Mouse (Mus musculus): ENCODE results near the gene Aox3.
A peak's percentile ranks its signal among the peaks of the same experiment; 100 is the strongest.

The Aox3 gene

DNA sequence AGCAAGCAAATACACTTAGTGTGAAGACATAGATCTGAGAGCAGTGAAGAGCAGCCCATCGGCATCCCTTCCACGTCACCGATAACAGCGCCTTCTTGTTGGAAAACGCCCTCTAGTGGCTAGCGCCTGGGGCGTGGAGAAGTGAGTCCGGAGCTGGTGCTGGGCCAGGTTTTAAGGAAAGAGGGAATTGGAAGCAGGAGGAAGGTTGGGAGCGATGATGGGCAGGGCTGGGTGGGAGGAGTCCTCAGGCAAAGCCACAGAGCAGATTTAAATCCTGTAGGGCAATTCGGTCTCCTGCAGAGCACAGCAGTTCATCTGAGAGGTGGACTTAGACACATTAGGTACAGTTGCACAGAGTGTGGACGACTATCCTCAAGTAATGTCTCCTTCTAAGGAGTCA, at the start of gene Aox3:
TSS of gene Aox3 (plus strand) at position 251 of the 400 bp plus-strand sequence.
- peak; percentile 56 for DNase-seq (ENCODE audit: low read depth, low spot score)

DNA sequence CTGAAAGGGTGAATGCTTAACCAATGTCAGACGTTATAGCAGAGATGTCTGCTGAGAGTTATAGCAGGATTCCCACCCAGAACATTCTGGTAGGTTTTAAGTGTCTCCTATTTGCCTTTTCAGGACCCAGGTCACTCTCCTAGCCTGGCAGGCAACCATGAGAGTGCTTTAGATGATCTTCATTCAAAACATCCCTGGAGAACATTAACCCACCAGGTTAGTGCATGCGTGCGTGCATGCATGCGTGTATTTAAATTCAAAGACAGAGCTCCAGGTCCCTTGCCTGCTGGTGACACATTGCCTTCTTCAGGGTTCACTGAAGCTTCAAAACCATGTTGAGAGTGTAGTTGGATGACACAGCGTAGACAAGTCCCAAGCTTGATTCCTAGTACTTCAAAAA, 47.8 kb upstream of the Aox3 start:
- DNase-seq (ENCODE audit: low read depth, low spot score), result no peak

DNA sequence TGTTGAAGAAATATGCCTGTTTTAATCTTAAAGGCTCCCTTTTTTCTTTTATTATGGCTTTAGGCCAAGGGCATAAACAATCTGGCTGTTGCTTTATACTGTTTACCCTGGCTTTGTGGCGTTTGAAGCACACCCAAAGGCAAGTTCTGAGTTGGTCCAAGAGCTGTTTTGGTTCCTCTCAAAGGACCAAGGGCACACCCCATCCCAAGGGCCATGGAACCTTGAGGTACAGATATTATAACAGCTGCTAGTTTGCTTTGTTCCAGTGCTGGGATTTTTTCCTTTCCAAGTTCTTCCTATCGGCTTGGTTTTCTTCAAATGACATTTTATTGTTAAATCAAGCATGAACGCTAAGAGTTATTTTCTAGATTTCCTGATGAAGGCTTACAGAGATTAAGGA, 47.3 kb upstream of the Aox3 start:
- DNase-seq (ENCODE audit: low read depth, low spot score), result no peak

DNA sequence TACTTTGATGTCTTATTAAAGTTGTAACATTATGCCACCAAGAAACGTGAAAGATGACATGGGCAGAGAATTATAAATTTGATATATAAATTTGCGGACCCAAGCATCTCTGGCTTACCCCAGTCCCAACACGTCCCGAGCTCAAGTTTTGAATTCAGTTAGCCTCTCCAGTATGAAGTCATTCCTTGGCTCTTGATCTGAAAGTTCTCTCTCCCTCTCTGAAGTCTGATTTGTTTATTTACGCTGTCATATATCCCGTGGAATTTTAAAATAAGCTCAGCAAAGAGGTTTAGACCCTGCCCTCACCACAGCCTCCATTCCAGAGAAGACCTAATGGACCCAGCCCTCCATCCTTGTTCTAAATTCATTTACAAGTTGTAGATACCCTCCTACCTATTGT, 43.7 kb upstream of the Aox3 start:
- no peak for DNase-seq (ENCODE audit: low read depth, low spot score)

DNA sequence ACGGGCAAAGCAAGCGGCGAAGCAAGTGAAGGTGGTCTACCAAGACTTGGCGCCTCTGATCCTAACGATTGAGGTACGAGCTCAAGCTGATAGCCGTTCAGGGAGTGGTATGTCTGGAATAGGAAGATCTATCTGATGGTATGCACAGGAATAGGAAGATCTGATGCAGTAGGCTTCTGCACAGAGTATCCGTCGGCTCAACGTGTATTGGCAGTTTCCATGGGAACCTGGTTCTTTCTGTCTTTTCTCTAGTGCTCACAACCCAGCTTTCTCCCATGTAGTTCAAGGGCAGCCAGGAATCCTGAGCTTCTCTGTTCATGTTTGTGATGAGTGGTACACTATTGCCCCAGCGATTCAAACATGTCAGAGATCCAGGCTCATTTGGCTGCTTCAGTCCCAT, 42.8 kb upstream of the Aox3 start:
- DNase-seq (ENCODE audit: low read depth, low spot score), result no peak

DNA sequence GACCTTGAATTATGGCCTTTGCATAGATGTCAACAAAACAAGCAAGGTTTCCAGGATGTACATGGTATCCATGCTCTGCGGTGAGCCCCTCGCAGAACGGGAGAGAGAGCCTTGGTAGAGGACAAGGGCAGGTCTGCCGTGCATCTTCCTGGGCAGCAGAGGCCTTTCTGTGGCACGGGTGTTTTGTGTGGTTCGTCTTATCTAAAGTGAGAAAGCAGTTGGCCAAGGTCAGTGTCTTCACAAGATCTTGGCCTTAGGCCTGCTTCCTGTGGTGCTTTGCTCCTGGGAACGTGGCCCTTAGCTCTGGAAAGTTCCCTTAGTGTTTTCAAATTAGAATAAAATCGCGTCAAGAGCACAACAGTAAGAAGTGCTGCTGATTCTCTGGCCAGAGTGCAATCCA, 41.9 kb upstream of the Aox3 start:
- no peak for DNase-seq (ENCODE audit: low read depth, low spot score)

DNA sequence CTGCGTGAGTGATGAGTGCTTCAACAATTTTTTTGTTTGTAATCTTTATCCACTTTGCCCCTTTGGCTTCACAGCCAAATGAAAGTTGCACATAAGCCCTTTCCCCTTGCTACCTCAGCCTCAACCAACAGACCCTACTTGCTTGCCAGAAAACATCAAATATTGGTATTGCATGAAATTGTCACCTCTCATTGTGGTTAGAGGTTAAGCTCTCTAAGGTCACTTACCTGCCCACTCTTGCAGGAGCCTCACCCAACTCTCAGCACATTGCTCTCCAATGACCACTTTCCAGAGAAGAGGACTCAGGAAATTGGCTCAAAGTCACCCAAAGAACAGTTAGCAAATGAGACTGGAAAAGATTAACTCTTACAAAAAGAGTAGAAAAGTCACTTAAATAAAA, 41.4 kb upstream of the Aox3 start:
- no peak for DNase-seq (ENCODE audit: low read depth, low spot score)

DNA sequence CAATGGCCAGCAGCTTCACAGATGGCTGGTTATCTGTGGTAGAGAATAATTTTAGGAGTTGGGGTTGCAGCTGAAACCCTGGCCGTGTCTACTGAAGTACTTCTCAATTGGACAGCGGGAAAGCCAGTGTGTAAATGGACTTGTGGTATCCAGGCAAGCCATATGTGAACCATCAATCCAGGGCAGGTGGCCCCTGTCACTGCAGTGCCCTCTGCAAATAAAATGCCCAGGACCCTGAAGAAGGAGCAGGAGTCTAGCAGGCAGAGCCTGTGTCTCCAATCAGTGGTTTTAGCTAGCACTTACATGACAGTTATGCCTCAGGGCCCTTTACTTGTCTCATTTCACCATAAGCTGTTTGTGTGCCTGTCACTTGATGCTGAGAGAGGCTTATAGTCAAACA, 40.5 kb upstream of the Aox3 start:
- no peak for DNase-seq (ENCODE audit: low read depth, low spot score)

DNA sequence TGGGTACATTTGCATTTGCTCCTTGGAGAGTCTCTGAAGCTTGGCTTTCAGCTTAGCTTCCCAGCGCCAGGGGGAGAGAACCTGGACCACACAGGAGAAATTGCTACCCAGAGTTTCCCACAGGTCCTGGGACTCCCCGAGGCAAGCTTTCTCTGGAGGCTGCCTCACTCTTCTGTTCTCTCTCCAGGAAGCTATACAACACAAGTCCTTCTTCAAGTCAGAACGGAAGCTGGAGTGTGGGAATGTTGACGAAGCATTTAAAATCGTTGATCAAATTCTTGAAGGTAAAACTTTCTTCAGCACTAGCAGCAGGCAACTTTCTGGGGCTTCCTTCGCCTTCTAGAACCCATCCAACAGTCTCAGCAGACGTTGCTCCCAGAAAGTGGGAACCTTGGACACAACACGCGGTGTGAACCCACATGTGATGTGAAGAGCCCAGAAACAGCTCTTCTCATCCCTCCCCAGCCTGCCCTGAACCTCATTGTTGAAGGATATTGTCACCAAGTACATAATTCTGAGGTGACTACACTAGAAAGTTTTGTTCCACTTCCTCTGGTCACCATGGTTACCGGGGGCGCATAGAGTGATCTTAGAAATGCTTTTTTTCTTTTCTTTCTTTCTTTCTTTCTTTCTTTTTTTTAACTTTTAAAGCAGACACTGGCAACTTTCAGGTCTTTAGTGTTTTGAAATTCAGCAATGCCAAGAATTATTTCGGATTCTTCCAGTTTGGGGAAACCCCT, 39.8 kb upstream of the Aox3 start:
- DNase-seq (ENCODE audit: low read depth, low spot score), result peak; percentile 5

DNA sequence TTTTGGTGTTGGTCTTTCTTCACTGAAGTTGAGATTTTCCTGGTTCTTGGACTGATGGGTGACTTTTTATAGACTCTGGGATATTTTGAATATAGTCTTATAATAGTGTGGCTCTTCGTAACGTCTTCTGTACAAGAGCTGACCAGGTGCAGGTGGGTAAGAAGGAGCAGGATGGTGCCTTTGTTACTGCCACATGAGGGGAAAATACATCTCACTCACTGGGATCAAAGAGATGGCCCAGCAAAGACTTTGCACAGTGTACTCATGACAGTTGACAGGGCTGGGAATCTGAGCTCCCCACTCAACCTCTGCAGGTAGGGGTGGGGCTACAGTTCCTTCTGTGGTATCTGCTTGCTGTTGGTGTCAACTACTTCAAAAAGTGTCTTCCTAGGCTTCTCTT, 38.7 kb upstream of the Aox3 start:
- DNase-seq (ENCODE audit: low read depth, low spot score), result no peak

DNA sequence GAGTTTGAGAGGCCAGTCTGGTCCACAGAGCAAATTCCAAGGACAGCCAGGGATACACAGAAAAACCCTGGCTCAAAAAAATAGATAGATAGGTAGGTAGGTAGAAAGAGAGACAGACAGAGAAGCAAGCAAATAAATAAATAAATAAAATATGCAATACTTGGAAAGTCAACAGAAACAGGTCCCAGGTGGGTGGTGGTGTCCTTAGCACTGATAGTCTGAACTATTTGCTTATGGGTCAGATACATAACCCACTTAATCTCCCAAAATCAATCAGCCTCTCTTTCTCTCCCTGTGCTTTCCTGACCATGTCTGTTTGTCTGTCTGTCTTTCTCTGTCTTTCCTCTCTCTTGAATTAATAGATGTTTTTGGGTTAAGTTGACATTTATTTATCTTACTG, 35.0 kb upstream of the Aox3 start:
- no peak for DNase-seq (ENCODE audit: low read depth, low spot score)

DNA sequence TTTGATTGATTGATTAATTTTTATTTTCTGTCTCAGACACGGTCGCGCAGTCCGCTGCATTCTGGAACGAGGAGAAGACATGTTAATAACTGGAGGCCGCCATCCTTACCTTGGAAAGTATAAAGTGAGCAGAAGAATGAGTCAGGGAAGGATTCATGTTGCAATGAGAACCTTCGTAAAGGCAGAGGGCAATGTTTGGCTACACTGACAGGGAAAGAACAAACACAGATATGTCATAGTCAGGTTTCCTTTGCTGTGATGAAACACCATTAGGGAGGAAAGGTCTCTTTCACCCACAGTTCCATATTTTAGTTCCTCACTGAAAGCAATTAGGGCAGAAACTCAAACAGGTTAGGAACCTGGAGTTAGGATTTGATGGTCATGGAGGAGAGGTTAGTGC, 34.5 kb upstream of the Aox3 start:
- no peak for DNase-seq (ENCODE audit: low read depth, low spot score)

DNA sequence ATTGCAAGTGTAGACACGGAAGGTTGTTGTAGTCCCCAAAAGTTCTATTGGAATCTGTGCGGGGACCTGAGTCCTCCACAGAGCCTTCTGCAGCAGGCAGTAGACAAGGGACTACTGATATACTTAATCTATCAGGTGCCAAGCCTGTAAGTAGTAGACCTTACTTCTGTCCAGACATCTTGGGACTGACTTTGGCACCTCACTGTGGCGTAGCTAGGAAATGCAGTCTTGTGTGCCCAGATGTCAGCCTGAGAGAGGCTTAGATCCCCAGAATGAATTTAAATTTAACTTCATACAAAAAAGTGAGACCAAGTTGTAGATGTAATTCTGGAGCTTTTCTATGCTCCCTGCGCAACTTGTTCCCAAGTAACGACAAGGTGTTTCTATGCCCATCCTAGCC, 33.2 kb upstream of the Aox3 start:
- peak; percentile 35 for DNase-seq (ENCODE audit: low read depth, low spot score)

DNA sequence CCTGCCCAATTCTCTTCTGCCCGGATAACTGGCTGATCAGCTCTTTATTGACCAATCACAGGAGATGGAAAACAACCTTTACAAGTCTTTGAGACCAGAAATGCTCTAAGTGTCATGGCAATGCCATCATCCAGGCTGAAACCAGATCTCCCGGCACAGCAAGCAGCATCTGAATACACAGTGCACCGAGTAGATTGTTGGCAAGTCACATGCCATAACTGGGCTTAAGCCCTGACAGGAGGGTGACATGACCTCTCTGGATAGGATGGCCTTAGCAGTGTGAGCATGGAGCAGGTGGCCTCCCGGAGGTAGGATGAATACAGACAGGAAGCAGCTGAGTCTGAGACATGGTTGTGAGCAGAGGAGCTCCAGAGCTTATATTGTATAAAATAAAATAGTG, 32.5 kb upstream of the Aox3 start:
- no peak for DNase-seq (ENCODE audit: low read depth, low spot score)

DNA sequence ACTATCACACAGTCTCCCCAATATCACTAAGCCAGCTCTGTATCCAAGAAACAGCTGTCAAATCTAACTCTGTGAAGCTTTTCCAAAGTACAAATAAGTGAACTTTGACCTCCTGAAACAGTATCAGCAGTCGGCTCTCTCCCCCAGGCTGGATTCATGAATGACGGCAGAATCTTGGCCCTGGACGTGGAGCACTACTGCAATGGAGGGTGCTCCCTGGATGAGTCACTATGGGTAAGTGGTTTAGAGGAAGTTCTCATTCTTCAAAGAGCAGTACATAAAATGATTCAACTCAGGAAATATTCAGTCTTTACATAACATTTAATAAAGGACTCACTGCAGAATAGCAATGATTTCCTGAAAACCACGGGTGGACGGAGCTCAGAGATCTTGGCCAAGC, 31.6 kb upstream of the Aox3 start:
- DNase-seq (ENCODE audit: low read depth, low spot score), result peak; percentile 33

DNA sequence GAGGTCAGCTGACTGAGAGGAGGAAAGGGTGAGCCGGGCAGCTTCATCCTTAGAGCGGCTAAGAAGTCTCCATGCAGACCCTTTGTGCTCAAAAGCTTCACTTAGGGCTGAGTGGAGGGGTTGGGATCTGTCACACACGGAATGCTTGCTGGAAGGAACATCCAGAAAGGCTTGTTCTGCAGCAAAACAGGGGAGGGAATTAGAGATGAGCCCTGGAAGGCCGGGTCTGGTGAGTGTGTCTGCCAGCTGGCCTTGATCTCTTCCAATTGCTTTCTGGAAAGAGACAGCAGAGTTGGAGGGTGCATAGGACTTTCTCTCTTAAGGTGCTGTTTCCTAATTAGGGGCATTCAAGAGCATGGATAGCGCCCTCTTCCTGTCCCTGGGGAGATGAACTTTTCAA, 23.6 kb upstream of the Aox3 start:
- no peak for DNase-seq (ENCODE audit: low read depth, low spot score)

DNA sequence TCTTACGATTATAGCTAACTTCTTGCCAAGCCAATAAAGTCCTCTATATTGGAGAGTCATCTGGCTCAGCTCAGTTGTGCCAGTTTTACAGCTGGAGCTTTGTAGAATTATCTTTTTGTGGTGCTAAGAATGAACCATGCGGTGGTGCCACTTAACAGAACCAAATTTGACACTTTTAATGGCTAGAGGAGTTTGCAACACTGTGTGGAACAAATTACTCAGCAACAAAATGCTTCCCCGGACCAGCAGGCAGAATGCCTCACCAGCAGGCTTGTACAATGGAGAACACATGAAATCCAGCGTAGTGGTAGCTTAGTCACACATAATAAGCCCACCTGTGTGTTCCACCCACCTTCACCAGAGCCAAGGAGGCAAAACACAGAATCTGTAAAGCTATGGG, 22.7 kb upstream of the Aox3 start:
- DNase-seq (ENCODE audit: low read depth, low spot score), result no peak

DNA sequence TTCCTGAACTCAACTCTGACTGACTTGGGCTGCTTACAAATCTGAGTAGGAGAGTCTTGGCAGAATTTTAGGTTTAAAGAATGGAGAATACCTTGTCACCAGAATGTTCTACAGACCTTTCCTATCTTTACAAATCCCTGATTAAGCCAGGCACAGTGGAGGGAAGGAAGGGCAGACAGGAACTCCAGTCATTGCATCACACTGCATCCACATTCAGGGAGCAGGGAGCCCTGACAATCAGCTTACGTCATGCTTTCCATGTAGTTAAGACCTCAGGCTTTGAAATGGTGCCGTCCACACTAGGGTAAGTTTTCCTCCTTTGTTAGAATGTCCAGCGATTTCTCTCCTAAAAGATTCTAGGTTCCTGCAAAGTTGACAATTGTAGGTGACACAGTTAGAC, 21.7 kb upstream of the Aox3 start:
- no peak for DNase-seq (ENCODE audit: low read depth, low spot score)

DNA sequence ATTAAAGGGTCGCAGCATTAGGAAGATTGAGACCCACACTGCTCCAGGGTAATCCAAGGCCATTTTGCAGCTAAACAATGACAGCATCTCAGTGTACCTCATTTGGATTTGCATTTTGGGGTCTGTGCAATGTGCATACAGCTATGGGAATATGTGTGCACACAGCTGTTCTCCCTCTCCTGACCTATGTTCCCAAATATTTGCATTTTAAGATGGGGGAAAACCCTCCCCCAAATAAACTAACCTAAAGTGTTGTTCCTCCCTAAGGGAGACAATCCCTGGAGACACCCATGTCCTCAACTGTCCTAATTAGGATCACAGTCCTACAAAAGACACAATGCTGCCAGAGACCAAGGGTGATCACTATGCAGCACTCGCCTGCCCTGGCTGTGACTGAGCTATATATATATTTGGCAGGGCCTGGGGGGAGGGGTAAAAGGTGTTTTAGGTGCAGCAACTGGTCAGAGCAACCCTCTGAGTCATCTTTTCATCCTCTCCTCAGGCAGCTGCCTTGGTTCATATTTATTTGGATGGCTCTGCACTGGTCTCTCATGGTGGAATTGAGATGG, 20.9 kb upstream of the Aox3 start:
- DNase-seq (ENCODE audit: low read depth, low spot score), result no peak

DNA sequence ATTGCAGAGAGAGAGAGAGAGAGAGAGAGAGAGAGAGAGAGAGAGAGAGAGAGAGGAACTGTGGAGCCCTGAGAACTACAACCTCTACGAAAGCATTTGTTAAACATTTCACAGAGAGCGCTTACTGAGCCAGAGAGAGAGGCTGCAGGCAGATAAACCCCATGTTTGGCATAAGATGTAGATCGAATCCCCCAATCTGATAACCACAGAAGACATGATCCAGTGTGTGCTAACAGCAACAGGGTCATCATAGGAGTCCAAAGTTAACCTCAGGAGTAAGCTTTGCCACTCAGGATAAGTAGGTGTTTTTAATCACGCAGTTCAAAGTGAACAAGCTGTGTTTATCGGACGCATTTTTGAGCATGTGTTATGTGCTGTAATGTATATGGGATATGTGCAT, 15.6 kb upstream of the Aox3 start:
- DNase-seq (ENCODE audit: low read depth, low spot score), result no peak

DNA sequence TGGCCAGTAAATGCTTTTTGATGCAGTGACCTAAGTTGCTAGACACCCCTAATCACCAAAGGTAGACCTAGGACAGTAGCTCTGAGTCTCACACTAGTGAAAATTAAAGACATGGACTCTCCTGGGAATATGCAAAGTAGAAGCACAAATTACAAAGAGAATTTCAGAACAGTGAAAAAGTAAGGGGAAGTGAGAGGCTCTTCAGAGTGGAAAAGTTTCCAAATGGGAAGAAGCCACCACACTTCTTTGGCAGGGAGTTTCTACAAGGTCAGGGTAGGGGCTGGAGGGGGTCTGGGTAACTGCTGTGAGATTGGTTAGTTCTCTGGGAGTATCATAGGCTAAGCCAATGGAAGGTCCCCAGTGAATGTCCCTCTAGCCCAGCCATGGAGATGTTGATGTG, 13.8 kb upstream of the Aox3 start:
- DNase-seq (ENCODE audit: low read depth, low spot score), result no peak

DNA sequence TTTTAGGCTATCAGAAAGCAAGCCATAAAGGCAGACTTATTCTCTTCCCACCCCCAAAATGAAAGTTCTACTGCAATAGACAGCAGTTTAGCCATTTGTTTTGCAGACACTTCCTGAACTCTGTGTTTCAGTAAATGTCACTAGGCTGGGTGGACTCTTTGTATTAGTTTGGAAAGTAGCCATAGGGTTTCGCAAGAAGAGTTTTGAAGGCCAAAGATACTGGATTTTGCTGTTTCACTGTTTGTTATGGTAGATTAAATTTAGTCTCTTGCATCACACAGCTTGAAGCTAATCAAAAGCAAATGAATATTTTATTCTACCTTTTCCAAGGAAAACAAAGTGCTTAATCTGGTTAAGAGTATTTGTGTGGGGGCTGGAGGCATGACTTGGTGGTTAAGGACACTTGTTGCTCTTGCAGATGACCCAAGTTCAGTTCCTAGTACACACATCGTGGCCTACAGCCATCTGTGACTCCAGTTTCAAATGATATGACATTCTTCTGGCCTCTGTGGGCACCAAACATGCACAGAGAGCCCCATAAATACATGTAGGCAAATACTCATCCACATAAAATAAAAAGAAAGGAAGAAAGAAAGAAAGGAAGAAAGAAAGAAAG, 11.3 kb upstream of the Aox3 start:
- peak; percentile 81 for DNase-seq (ENCODE audit: low read depth, low spot score)

DNA sequence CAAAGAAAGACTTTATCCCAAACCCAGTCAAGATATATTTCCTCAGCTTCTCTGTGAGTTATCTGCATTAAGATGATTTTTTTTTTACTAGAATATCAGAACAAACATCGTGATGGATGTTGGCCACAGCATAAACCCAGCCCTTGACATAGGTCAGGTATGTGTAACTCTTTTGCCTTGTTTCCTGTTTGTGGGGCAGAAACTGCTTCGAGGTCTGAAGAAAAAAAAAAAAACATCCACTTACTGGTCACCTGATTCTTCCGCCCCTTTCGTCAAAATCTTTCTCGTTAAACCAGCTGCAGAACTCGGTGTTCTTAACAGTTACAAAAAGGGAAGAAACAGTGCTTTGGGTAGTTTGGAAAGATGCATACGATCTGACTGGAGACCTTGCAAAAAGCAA, 10.4 kb upstream of the Aox3 start:
- no peak for DNase-seq (ENCODE audit: low read depth, low spot score)

Measured in 3T3-L1 (cell line).